Mouse (Mus musculus): ENCODE measurements around the gene Tgfbr3l.

DNA sequence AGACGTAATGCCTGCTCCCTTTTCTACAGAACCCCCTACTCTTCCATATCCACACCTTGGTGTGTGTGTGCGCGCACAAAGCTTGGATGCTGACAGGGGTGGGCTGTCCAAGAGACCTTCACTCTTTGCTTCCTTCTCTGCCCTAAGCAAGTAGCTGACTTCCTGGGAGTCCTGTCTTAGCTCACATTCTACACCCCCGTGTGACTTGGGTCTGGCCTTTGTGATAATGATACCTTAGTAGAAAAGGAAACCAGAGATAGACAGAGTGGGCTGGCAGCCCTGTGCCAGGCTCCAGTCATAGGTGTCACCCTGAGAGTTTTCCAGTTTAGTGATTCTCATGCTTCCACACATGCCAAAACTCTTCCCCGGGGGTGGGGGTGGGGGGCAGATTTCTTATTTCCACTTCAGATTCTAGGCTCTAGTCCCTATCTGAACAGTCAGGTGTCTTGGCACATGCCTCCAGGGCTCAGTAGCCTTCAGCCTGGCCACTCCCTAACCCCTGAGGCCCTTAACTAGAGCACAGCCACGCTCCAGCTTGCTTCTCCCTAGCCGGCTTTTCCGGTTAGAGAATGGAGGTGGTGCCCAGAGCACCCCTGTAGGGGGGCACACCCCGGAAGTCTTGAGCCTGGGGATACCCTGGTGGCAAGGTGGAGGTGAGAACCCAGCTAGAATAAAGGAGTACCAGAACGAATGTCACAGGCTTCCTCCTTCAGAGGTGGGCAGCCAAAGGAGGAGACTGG is 17.2 kb upstream of the Tgfbr3l start:
- TF ChIP-seq POLR2A (IDR thresholded peaks at IDR 0.05; ENCODE audit: extremely low read depth, insufficient read depth, low read length) (no peak), CTCF (IDR thresholded peaks at IDR 0.05; ENCODE audit: low read depth, low read length) (no peak)

Measured in liver, adult 2 months (tissue).